Mouse (Mus musculus): Measurements from ENCODE around the gene Mettl23. TPM values are rescaled to one million over a fixed set of nuclear protein-coding genes. Genes with fewer than 3 reads are reported as not detected.
A peak's percentile ranks its signal among the peaks of the same experiment; 100 is the strongest.
"Not testable (repeated sequence)": the region's sequence is repeated elsewhere in the genome, so short reads cannot be mapped to it uniquely, and the experiment has no call there.

Gene Mettl23
- total RNA-seq, 2 experiments from 2014 or later: 28.6 to 29.7 TPM

- DNase-seq (ENCODE audit: low spot score in 2 of 2): no peak
- intact Hi-C loops (cut with DNase I): no loop called here
Observed at GRCm38 (mm10) chr11:116816769-116817168, 26.3 kb upstream of the Mettl23 start.

DNA sequence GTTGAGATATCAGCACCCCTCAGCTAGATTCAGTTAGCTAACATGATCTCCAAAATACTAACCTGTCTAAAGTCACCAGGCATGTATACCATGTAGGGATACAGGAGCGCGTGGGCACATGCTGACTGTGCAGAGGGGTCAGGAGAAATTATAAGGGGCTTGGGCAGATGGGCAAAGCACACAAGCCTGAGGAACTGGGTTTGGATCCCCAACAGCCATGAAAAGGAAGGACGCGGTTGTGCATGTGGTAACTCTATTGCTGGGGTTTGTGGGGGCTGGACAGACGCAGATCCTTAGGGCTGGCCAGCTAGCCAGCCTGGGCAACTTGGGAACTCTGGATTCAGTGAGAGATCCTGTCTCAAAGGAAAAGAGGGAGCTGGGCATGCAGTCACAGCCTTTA lies 25.5 kb upstream of the Mettl23 start:
- no peak for DNase-seq (ENCODE audit: low spot score in 2 of 2)

DNA sequence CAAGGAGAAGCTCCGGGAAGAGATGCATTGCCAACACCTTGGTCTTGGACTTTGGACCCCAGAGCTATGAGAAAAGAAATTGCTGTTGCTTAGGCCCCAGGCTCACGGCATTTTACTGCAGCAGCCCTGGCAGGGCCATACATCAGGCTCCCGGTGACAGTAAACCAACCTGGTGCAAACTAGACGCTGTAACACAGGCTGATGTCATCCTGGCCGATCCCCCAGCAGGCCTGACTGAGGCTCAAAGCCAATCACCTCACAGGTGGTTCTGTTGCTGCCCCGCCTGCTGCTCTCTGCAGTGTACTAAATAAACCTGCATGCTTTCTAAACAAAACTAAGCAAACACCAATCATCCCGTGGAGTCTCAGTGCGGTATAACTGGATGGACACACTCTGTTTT lies 24.4 kb upstream of the Mettl23 start:
- intact Hi-C loops (cut with DNase I): no loop called here
- DNase-seq (ENCODE audit: low spot score in 2 of 2): no peak

More for the DNA sequence above, 25.5 kb upstream of the Mettl23 start:
- intact Hi-C loops (cut with DNase I): no loop called here

DNA sequence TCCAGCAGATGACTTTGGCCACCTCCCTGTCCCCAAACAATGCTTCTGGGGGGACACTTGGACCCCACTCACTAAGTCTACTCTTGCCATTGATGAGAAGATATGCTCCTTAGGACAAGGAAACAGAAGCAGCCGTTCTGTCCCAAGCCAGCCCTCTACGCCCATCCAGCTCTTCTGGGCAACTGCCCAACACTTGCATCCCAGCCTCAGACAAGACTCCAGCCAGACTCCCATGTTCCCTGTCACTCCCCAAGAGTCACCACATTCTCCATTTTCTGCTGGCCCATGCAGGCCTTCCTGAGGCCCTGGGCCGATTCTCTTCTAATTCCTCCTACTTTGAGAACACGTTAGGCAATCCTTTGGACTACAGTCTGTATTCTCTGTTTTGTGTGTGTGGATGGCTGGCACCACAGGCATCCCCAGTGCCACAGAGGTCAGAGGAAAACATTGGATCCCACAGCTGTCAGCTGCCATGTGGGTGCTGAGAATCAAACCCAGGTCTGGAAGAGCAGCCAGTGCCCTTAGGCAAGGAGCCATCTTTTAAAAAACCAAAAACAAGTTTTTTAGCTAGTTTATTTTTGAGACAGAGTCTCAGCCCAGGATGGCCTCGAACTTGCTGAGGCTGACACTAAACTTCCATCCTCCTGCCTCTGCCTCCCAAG lies 23.0 kb upstream of the Mettl23 start:
- no peak for DNase-seq (ENCODE audit: low spot score in 2 of 2)
- intact Hi-C loops (cut with DNase I): no loop called here

GRCm38 (mm10) chr11:116821057-116821940 lies 21.8 kb upstream of the Mettl23 start:
- DNase-seq (ENCODE audit: low spot score in 2 of 2): no peak
- intact Hi-C loops (cut with DNase I): no loop called here

DNA sequence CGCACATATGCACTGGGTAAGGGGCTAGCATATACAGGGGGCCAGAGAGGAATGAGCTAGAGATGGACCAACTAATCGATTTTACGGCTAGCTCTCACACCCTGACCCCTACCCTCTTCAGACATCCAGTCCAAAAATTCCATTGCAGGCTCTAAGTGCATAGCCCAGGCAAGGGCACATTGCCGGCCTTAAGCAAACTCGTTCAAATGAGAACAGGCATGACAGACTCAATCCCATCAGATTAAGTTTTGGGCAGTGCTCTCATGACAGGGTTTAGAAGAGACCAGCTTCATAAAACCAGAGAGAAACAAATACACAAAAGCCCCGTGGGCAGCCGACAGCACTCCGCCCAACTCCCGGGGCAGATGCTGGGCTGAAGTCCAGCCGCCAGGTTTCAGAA lies 20.9 kb upstream of the Mettl23 start:
- intact Hi-C loops (cut with DNase I): no loop called here
- no peak for DNase-seq (ENCODE audit: low spot score in 2 of 2)

GRCm38 (mm10) chr11:116822626-116823025 lies 20.5 kb upstream of the Mettl23 start:
- intact Hi-C loops (cut with DNase I): no loop called here
- peak in 1 of 2 experiments; percentile 81 for DNase-seq (ENCODE audit: low spot score in 2 of 2)

DNA sequence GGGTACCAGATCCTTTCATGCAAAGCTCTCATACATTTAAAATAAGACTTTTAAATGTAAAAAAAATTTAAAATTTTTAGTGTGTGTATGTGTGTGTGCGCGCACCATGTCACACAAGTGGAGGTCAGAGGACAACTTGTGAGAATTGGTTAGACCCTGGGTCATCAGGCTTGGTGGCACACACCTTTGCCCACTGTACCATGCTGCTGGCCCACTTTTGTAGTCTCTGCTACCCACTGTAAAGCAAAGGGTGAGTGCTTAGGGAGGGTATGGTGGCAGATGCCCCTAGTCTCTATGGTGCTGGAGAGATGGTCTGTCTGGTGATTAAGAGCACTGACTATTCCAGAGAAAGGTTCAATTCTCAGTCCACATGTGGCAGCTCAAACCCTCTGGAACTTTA lies 19.8 kb upstream of the Mettl23 start:
- DNase-seq (ENCODE audit: low spot score in 2 of 2): no peak
- intact Hi-C loops (cut with DNase I): no loop called here

DNA sequence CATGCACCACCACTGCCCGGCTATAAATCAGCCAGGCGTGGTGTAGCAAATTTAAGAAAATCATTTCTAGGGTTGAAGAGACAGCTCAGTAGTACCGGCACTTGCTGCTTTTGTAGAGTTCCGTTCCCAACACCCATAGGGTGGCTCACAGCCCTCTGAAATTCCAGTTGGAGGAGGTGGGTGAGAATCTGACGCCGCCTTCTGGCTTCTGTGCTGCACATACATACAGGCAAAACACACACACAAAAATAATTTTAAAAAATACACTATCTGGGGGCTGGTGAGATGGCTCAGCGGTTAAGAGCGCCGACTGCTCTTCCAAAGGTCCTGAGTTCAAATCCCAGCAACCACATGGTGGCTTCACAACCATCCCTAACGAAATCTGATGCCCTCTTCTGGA lies 19.2 kb upstream of the Mettl23 start:
- intact Hi-C loops (cut with DNase I): not testable (repeated sequence)
- peak in 1 of 2 experiments; percentile 78 for DNase-seq (ENCODE audit: low spot score in 2 of 2)

- no peak for DNase-seq (ENCODE audit: low spot score in 2 of 2)
- intact Hi-C loops (cut with DNase I): no loop called here
Observed at GRCm38 (mm10) chr11:116825230-116825629, 17.8 kb upstream of the Mettl23 start.

DNA sequence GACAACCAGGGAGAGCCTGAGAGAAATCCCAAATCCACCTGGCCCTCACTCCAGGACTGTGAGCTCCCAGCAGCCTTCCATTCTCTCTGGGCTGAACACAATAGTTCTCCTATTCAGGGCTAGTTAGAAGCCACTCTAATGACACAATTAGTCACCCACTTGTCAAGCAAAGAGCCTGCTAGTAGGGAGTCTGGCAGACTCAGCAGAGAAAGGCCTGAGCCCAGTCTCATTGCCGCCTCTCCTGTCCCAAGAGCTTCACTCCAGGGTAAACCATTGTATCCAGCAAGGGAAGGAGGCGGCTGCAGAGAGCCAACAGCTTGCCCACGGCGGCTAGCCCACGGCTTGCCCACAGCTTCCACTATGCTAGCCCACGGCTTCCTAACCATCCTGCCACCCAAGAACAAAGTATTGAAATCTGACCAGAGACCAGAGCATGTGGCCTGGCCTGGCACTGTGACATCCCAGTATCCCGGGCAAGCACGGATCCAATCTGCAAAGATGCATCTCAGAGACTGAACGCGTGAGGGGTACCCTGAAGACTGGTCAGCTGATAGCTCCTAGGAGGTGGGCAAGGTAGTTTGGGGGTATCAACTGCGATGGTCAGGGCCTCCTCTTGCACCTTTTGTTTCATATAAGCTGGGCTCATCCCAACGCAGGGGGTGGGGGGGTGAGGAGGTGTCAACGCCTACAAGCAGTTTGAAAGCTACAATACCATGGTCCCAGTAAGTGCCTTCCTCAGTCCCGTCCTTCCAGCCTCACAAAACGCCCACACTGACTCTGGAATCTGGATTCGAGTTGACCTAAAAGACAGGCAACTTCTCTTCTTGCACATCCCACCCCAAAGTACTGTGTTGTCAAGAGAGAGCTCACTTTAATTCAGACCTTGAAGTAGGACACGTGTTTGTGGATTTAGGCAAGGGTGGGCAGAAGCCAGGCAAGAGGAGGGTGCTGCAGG lies 16.3 kb upstream of the Mettl23 start:
- intact Hi-C loops (cut with DNase I): no loop called here
- DNase-seq (ENCODE audit: low spot score in 2 of 2): peak in 1 of 2 experiments; percentile 36

DNA sequence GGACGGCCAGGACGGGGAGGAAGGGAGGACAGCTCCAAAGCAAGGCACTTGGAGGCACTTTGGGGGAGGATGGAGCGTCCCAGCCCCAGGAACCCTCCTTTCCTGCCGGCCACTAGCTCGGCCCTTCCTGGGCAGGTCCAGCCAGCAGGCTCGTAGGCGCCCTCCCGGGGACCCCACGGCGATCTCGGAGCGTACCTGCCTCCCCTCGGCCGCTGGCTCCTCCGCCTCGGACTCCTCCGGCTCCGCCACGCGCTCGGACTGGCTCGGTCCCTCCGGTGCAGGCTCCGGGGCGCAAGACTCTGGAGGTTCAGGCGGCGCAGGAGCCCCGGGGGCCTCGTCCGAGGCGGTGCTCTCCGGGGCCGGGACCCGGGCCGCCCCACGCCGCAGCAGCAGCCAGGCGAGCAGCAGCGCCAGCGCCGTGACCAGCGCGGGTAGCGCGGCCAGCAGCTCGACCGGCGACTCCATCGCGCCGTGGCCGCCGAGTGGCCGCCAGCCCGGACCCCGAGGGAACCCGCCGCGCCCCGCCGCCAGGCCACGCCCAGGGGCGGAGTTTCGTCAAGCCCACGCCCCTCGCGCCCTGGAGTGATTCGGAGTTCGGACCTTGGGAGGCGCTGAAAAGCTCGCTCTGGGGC lies 15.4 kb upstream of the Mettl23 start, which contains the start of gene Mxra7:
Gene Mxra7, minus strand, starts transcription at position 513 of the 632 bp plus-strand sequence.
- DNase-seq (ENCODE audit: low spot score in 2 of 2): peak; percentile 39 to 51
- intact Hi-C loops (cut with DNase I): no loop called here

DNA sequence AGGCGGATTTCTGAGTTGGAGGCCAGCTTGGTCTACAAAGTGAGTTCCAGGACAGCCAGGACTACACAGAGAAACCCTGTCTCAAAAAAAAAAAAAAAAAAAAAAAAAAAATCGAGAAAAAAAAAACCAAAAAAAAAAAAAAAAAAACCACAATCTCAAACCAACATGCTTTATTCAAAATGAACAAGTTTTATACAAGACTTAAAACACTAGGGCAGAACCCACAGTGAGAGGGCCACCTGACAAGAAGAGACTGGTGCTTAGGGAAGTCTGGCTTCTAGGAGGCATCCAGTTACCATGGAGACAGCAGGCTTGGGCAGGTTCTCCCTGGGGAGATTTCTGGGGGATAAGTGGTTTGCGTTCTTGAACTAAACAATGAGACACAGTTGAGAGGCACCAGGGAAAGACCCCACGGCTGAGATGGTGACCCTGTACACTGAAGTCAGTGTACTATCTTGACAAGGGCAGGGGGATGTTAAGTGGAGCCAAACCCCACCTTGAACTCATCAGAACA lies 10.8 kb upstream of the Mettl23 start:
- DNase-seq (ENCODE audit: low spot score in 2 of 2): no peak
- intact Hi-C loops (cut with DNase I): no loop called here

DNA sequence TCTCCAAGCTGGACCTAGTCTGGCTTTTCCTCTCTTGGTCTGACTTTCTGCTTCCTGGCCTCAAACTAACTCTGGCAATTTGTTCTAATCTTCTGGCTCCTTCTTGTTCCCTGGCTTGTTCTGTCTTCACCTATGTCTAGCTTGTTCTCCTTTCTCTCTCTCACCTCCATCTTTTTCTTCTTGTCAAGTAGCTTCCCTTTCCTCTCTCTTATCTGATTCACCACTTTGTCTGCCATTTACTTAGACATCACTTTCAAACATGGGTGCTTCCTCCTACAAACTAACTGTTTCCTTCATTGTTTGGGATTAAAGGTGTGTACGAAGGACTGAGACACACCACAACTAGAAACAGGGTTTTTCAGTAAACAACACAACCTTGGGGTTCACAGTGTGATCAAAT lies 8.1 kb upstream of the Mettl23 start:
- no peak for DNase-seq (ENCODE audit: low spot score in 2 of 2)
- intact Hi-C loops (cut with DNase I): no loop called here

- intact Hi-C loops (cut with DNase I): no loop called here
- DNase-seq (ENCODE audit: low spot score in 2 of 2): no peak
Observed at GRCm38 (mm10) chr11:116836283-116836682, 6.8 kb upstream of the Mettl23 start.

DNA sequence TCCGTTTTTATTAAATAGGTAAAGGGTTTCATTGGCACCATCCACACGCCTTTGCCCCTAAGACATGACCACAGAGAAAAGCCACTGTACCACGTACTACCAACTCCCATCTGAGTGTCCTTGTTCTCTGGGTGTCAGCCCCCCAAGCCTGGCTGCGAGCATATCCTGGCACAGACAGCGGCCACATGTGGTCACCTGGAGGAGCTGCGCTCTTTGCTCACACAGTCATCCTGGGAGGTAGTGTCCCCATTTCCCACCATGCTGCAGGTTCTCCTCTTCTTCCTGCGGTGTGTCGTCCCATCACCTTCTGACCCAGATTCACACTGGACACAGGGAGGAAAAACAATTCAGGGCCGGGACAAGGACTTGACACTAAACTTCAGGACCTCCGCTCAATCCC lies 5.6 kb upstream of the Mettl23 start:
- intact Hi-C loops (cut with DNase I): no loop called here
- no peak for DNase-seq (ENCODE audit: low spot score in 2 of 2)

- intact Hi-C loops (cut with DNase I): no loop called here
- no peak for DNase-seq (ENCODE audit: low spot score in 2 of 2)
Observed at GRCm38 (mm10) chr11:116838936-116839335, 4.1 kb upstream of the Mettl23 start.

- intact Hi-C loops (cut with DNase I): no loop called here
- DNase-seq (ENCODE audit: low spot score in 2 of 2): no peak
Observed at GRCm38 (mm10) chr11:116839601-116840000, 3.5 kb upstream of the Mettl23 start.

DNA sequence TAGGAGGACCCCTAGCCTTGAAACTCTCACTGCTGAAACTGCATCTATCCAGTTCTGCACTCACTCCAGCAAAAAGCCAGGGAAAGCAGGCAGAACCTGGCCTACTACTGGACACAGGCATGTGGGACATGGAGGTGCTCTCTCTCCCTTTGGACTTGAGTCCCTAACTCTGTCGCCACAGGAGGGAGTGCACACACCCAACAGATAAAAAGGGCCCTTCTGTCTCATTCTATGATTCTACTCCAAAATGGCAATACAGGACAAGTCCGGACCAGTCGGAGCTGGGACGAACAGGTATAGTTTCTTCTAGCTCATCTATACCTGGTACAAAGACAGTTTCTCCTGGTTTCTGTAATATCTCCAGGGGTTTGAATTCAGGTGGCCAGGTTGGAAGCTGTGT lies 2.3 kb upstream of the Mettl23 start:
- no peak for DNase-seq (ENCODE audit: low spot score in 2 of 2)
- intact Hi-C loops (cut with DNase I): no loop called here

Data from left cerebral cortex, postnatal 25 days (tissue).